Comparison of ENCODE assay signal across 27 mouse cellular contexts in genomic region chr5:84320553-84320952, GRCm38 (mm10).
"Had no signal": no experiment of that assay in that cellular context is flagged by ENCODE, and none has a peak within 500 bp of the region (broad histone marks: within the 10 kb centered on the region; RNA-seq: fewer than 3 reads in every experiment).

No protein-coding gene starts in this region.

- H3K4me1 ChIP-seq: heart, embryonic 13.5 days; heart, embryonic 15.5 days; kidney, embryonic 15.5 days; limb, embryonic 10.5 days; limb, embryonic 12.5 days had no signal

- H3K9me3 ChIP-seq: heart, embryonic 13.5 days; heart, embryonic 15.5 days; hindbrain, embryonic 13.5 days; hindbrain, embryonic 15.5 days; kidney, embryonic 15.5 days; limb, embryonic 10.5 days; limb, embryonic 12.5 days had no signal

- DNase-seq: gastrocnemius, postnatal 14 days; gastrocnemius, postnatal 36 days; heart, adult 11 months; heart, adult 2 months; heart, postnatal 14 days; heart, postnatal 36 days; kidney, adult 11 months; kidney, adult 2 months; kidney, adult 9 months; kidney, postnatal 14 days; kidney, postnatal 36 days; layer of hippocampus, adult 9-11 months; layer of hippocampus, postnatal 36 days; liver had no signal

- H3K4me3 ChIP-seq: heart, adult 2 months; heart, embryonic 13.5 days; heart, embryonic 15.5 days; hindbrain, embryonic 13.5 days; hindbrain, embryonic 15.5 days; kidney, embryonic 15.5 days; left cerebral cortex, adult 2 months; limb, embryonic 10.5 days; limb, embryonic 12.5 days had no signal

- ATAC-seq: hindbrain, postnatal 0 days; intestine, embryonic 16.5 days had no signal

- H3K27me3 ChIP-seq: heart, embryonic 13.5 days; heart, embryonic 15.5 days; hindbrain, embryonic 13.5 days; hindbrain, embryonic 15.5 days; kidney, embryonic 15.5 days; limb, embryonic 12.5 days had no signal

- H3K9ac ChIP-seq: heart, embryonic 13.5 days; heart, embryonic 15.5 days; hindbrain, embryonic 13.5 days; hindbrain, embryonic 15.5 days; kidney, embryonic 15.5 days; limb, embryonic 12.5 days had no signal

- H3K36me3 ChIP-seq: heart, embryonic 13.5 days; heart, embryonic 15.5 days; hindbrain, embryonic 13.5 days; hindbrain, embryonic 15.5 days; kidney, embryonic 15.5 days; limb, embryonic 10.5 days; limb, embryonic 12.5 days had no signal

- H3K4me2 ChIP-seq: heart, embryonic 11.5 days; heart, embryonic 13.5 days; heart, embryonic 15.5 days; hindbrain, embryonic 13.5 days; hindbrain, embryonic 15.5 days; kidney, embryonic 15.5 days; limb, embryonic 12.5 days; liver, embryonic 11.5 days had no signal

- H3K27ac ChIP-seq: heart, adult 2 months; heart, embryonic 13.5 days; heart, embryonic 15.5 days; hindbrain, embryonic 13.5 days; hindbrain, embryonic 15.5 days; hindbrain, postnatal 0 days; kidney, embryonic 15.5 days; kidney, postnatal 0 days; left cerebral cortex, adult 2 months; limb, embryonic 10.5 days; limb, embryonic 12.5 days had no signal
